Mouse (Mus musculus) liver, embryonic 13.5 days (tissue): ENCODE measurements around the gene C87436. TPM values are rescaled to one million over a fixed set of nuclear protein-coding genes. Genes with fewer than 3 reads are reported as not detected.
"Not testable (repeated sequence)": the region's sequence is repeated elsewhere in the genome, so short reads cannot be mapped to it uniquely, and the experiment has no call there.

ENCODE experiments used
- ATAC-seq: fragments of 200-750 bp; cut with Nextera tagmentation; 2 replicates; pipeline ENCODE4 v1.8.0; 2017; ENCODE audit warnings: low read depth, mild to moderate bottlenecking, moderate number of reproducible peaks, moderate library complexity
- DNase-seq: peaks from one replicate; pipeline ENCODE4 v3.0.0; 2022
- H3K27ac ChIP-seq: fragments of 300-500 bp; sonication (generic); 2 replicates; pipeline ENCODE4 v1.5.1; 2015; ENCODE audit warnings: moderate library complexity, mild to moderate bottlenecking, inconsistent platforms
- H3K27me3 ChIP-seq: fragments of 300-500 bp; sonication (generic); 2 replicates; pipeline ENCODE4 v1.6.1; 2015; ENCODE audit warnings: mild to moderate bottlenecking, inconsistent platforms
- H3K36me3 ChIP-seq: fragments of 300-500 bp; sonication (generic); 2 replicates; pipeline ENCODE4 v1.6.1; 2015; ENCODE audit warnings: mild to moderate bottlenecking, inconsistent platforms
- H3K4me1 ChIP-seq: fragments of 300-500 bp; sonication (generic); replicated peaks from 2 replicates; pipeline ENCODE4 v1.6.1; 2015; ENCODE audit warnings: inconsistent platforms
- H3K4me2 ChIP-seq: fragments of 300-500 bp; sonication (generic); 2 replicates; pipeline ENCODE4 v1.6.1; 2015; ENCODE audit warnings: inconsistent platforms, mild to moderate bottlenecking, moderate library complexity
- H3K4me3 ChIP-seq: fragments of 300-500 bp; sonication (generic); replicated peaks from 2 replicates; pipeline ENCODE4 v1.5.1; 2015; ENCODE audit warnings: mild to moderate bottlenecking, inconsistent platforms
- H3K9ac ChIP-seq: fragments of 300-500 bp; sonication (generic); 2 replicates; pipeline ENCODE4 v1.6.1; 2015; ENCODE audit warnings: mild to moderate bottlenecking, inconsistent platforms
- H3K9me3 ChIP-seq: fragments of 300-500 bp; sonication (generic); replicated peaks from 2 replicates; pipeline ENCODE4 v1.6.1; 2016; ENCODE audit warnings: inconsistent platforms
- WGBS: fragments of 180-500 bp; shearing (Covaris S2); methylation state at CpG from one replicate; pipeline ENCODE4 v1.1.7; 2015; ENCODE audit not compliant: insufficient replicate concordance; 5-methylcytosine and 5-hydroxymethylcytosine counted together
- polyA plus RNA-seq: library from polyadenylated mRNA; unstranded; fragments of >200 nt; fragmentation: Nextera tagmentation; extraction: Ambion mirVana; gene quantifications from 2 replicates; pipeline ENCODE4 v1.2.1, GENCODE M21; 2015

Gene C87436
- polyA plus RNA-seq, 1 experiment from 2014 or later = 12.4 TPM

DNA sequence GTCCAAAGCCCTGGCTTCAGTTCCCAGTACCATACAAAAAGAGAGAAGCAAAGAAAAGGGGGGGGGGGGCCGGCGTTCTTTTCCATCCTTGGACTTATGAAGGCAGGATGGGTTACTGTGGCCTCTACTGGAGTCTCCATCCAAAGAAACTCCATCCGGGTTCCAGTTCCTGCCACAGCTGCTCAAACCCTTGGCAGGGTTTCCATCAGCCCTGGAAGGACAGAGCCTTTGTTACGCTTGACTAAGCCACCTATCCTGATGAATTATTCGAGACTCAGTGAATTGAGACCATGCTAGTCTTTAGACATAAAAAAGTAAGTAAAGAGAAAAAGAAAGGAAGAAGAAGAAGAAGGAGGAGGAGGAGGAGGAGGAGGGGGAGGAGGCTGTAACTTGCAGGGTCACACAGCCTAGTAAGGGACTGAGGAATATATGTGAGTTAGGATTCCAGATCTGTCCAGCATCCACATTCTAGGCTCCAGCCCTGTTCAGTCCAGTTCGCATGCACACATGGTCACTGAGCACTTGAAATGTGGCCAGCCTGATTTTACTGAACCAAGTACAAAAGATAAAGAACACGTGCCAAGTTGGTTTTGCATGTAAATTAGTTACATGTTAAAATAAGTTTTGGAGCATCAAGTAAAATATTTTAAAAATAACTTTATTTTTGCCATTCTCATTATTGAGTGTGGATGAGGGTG, 47.9 kb downstream of the C87436 start:
- Histone ChIP-seq H3K36me3 (no peaks in the 10 kb centered on the region), H3K27me3 (no peaks in the 10 kb centered on the region), H3K4me2 (no peak overlapping the region), H3K9me3 (no peaks in the 10 kb centered on the region), H3K4me3 (no peak overlapping the region), H3K4me1 (peaks cover 25% of the 10 kb centered on the region), H3K27ac (no peak overlapping the region), H3K9ac (no peak overlapping the region)
- WGBS = 74% methylated on average over 7 of the region's 7 CpGs
- ATAC-seq (no peak), DNase-seq (no peak)

DNA sequence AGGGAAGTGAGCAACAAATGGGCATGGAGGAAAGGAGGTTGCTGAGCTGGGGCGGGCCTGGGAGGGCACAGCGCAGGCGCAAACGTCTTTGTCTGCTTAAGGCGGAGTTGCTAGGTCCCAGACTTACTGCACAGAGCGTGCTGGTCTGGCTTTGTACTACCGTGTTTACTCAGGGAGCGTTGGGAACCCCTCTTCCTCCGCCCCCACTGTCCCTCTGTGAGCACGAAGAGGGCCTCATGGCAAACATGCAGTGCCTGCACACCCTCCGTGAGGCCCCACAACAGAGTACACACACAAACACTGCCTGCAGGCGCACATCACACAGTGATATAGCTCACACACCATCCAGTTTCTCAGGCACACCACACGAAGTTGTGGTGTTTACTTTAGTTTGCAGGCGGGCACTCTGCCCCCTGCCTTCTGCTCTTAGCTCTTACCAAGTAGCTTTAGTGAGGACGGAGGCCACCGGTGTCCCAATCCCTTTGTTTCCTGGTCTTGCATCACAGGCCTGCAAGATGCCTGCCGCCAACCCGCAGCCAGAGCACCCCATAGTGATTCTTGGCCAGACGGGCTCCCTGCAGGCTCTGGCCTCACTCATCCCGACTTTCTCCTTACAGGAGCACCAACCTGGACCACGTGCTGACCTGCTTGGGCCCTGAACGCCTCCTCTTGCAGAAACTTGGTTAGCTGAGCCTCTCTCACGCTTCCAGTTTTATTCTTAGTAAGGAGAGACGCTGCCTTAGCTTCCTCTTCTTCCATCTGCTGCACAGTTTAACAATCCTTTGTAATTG, 49.4 kb downstream of the C87436 start:
- peaks cover 18% of the 10 kb centered on the region for H3K4me1 ChIP-seq
- H3K4me3 ChIP-seq = peak overlapping the region; percentile 8
- H3K27ac ChIP-seq = peak overlapping the region; percentile 77
- DNase-seq (peak; percentile 59), ATAC-seq (peak; percentile 88)
- peak overlapping the region; percentile 41 for H3K9ac ChIP-seq
- peak overlapping the region; percentile 49 for H3K4me2 ChIP-seq
- H3K27me3 ChIP-seq = no peaks in the 10 kb centered on the region
- WGBS = 10% methylated on average over 24 of the region's 24 CpGs
- H3K36me3 ChIP-seq = no peaks in the 10 kb centered on the region
- H3K9me3 ChIP-seq = no peaks in the 10 kb centered on the region

DNA sequence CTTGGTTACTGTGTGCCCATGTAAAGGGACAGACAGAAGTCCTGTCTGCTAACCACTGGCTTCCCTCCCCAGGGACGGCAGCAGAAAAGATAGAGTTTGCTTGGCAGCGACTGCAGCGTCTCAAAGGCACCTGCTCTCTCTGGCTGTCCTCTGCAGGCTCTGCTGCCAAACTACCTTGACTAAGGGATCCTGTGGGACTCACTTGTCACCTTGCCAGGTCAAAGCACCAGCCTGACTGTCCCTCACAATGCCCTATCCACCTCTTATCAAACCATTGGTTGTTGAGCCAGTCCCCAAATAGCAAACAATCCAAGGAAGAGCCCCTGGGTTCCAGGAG, 49.9 kb downstream of the C87436 start:
- no peak for DNase-seq
- H3K4me1 ChIP-seq = peaks cover 18% of the 10 kb centered on the region
- H3K4me2 ChIP-seq = peak overlapping the region; percentile 49
- no peaks in the 10 kb centered on the region for H3K36me3 ChIP-seq
- no peak for ATAC-seq
- no peaks in the 10 kb centered on the region for H3K9me3 ChIP-seq
- H3K27ac ChIP-seq = peak overlapping the region; percentile 77
- H3K9ac ChIP-seq = peak overlapping the region; percentile 41
- H3K4me3 ChIP-seq = no peak overlapping the region; the same call in 1 of the 2 replicates
- WGBS = 34% methylated on average over 3 of the region's 3 CpGs
- no peaks in the 10 kb centered on the region for H3K27me3 ChIP-seq

DNA sequence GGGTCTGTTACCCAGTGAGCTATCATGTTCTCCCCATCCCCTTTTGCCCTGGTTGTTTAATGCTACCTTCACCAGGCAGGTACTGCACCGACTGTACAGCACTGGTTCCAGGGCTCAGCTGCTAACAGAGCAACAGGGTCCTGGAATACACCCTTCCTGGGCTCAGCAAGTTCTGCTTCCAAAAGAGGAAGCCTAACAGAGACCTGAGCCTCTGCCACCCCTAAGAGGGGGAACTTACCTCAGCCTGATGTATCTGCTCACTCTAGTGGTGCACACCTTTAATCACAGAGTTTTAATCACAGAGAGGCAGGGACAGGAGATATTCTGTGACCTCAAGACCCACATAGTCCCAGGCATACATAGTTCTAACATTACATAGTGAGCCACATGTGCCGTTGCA, 51.8 kb downstream of the C87436 start:
- Histone ChIP-seq H3K27ac (no peak overlapping the region), H3K4me1 (peaks cover 29% of the 10 kb centered on the region), H3K27me3 (no peaks in the 10 kb centered on the region), H3K9ac (no peak overlapping the region), H3K9me3 (no peaks in the 10 kb centered on the region), H3K4me3 (no peak overlapping the region), H3K36me3 (no peaks in the 10 kb centered on the region), H3K4me2 (no peak overlapping the region)
- no peak for DNase-seq
- ATAC-seq = no peak
- WGBS = 78% methylated on average over 2 of the region's 2 CpGs

DNA sequence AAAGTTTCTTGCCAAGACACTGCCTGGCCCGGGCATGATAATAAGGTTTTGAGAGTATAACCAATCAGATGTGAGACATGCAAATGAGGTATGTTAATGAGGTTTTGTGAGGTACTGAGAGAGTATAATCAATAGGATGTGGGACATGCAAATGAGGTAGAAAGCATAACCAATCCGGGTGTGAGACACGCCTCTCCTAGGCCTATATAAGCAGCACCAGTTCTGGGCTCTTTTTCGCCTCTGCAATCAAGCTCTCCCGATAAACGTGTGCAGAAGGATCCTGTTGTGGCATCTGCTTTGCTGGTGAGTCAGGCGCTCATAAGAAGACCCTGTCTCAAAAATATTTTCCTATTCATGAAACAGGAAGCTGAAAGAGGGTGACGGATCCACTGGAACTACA, 52.2 kb downstream of the C87436 start:
- H3K9me3 ChIP-seq, H3K9ac ChIP-seq, H3K27me3 ChIP-seq, H3K4me2 ChIP-seq, H3K27ac ChIP-seq, H3K4me3 ChIP-seq, H3K36me3 ChIP-seq, DNase-seq, ATAC-seq: not testable (repeated sequence)
- WGBS = 87% methylated on average over 8 of the region's 8 CpGs
- H3K4me1 ChIP-seq = peaks cover 30% of the 10 kb centered on the region

DNA sequence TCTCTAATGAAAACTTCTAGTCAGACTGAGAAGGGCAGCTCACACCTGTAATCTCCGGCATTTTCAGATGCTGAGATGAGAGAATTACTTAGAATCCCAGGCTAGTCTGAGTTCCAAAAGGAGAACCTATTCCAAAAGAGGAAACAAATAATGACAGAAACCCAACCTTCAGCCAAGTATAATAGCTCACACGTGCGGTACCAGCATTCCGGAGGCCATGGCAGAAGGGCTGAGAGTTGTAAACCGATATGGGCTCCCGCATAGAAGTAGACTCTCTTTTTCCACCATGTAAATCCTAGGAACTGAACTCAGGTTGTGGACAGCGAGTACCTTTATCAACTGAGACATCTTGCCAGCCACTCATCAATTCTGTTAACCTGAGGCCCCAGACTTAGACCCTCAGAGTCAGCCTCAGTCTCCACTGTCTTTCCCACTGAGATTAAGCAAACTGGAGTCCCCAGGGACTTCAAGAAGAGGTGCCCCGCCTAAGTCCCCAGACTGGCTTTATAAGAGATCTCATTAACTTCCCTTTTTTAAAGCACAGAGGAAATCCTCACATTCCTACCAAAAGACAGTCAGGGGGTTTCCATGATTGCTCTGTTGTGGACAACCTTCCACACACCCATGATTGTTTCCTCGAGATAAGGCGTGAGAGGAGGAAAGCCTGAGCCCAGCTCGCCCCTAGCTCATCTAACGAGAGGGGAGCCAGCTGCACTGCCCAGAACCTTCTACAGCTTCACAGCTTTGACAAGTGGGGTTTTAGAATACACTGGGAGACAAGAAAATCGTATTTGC, 55.5 kb downstream of the C87436 start:
- H3K9ac ChIP-seq = no peak overlapping the region
- no peaks in the 10 kb centered on the region for H3K27me3 ChIP-seq
- DNase-seq = no peak
- WGBS = 19% methylated on average over 13 of the region's 13 CpGs
- no peaks in the 10 kb centered on the region for H3K36me3 ChIP-seq
- ATAC-seq = no peak
- H3K4me1 ChIP-seq = peaks cover 21% of the 10 kb centered on the region
- no peaks in the 10 kb centered on the region for H3K9me3 ChIP-seq
- H3K27ac ChIP-seq = peak overlapping the region; percentile 8; the same call in 1 of the 2 replicates
- H3K4me2 ChIP-seq = no peak overlapping the region
- no peak overlapping the region for H3K4me3 ChIP-seq

DNA sequence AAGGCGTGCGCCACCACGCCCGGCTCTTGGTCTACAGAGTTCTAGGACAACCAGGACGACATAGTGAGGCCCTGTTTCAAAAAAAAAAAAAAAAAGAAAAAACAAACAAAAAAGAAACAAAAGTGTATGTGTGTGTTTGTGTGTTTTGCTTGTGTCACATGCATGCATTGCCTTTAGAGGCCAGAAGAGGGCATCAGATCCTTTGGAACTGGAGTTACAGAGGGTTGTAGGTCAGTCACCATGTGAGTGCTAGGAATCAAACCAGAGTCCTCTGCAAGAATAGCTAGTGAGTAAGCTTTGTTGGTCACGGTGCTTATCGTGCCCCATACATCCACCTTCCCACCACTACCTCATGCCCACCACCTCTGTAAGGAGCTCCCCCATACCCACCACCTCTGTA, 56.6 kb downstream of the C87436 start:
- Histone ChIP-seq H3K4me3 (no peak overlapping the region), H3K4me2 (no peak overlapping the region), H3K27ac (no peak overlapping the region), H3K9me3 (no peaks in the 10 kb centered on the region), H3K27me3 (no peaks in the 10 kb centered on the region), H3K9ac (no peak overlapping the region), H3K4me1 (peaks cover 32% of the 10 kb centered on the region), H3K36me3 (no peaks in the 10 kb centered on the region)
- WGBS = 83% methylated on average over 7 of the region's 7 CpGs
- ATAC-seq (no peak), DNase-seq (no peak)

DNA sequence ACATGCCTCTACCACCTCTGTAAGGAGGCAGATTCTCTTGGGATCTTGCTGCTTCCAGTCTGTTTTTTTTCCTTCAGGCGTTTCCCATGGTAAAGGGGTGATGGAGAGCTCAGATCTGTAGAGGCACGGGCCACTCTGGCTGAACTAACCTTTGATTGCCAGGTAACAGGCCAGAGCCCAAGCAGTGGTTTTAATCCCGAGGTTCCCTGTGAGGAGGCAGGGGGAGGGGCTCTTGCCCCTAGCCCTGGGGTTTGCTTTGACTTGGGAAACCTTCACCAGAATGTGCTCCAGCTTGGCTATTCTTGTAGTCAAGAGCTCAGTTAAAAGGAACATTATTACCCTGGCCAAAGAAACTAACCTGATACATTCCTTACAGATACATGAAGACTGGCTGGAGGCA, 57.5 kb downstream of the C87436 start:
- Histone ChIP-seq H3K4me1 (peaks cover 34% of the 10 kb centered on the region), H3K36me3 (no peaks in the 10 kb centered on the region), H3K4me3 (no peak overlapping the region), H3K27me3 (no peaks in the 10 kb centered on the region), H3K9ac (no peak overlapping the region), H3K27ac (no peak overlapping the region), H3K4me2 (no peak overlapping the region), H3K9me3 (no peaks in the 10 kb centered on the region)
- 68% methylated on average over 3 of the region's 3 CpGs for WGBS
- DNase-seq (no peak), ATAC-seq (no peak)

DNA sequence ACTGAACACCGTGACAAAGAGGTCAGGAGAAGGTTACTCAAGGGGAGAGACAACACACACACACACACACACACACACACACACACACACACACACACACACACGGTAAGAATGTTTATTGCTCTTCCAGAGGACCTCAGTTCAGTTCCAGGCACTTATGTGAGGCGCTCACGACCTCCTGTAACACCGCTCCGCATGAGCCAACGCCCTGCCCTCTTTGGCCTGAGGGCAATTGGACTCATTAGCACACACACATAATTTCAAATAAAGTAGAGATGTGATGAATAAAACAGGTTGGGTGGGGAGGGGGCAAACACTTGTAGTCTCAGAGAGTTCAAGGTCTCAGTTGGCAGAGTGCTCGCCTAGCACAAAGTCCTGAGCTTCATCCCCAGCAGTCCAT, 58.0 kb downstream of the C87436 start:
- no peaks in the 10 kb centered on the region for H3K27me3 ChIP-seq
- H3K4me3 ChIP-seq = no peak overlapping the region
- peak overlapping the region; percentile 63; the same call in 1 of the 2 replicates for H3K27ac ChIP-seq
- no peak overlapping the region for H3K9ac ChIP-seq
- WGBS = 78% methylated on average over 8 of the region's 8 CpGs
- DNase-seq = no peak
- no peaks in the 10 kb centered on the region for H3K9me3 ChIP-seq
- peaks cover 34% of the 10 kb centered on the region for H3K4me1 ChIP-seq
- peak overlapping the region; percentile 32 for H3K4me2 ChIP-seq
- ATAC-seq = no peak
- H3K36me3 ChIP-seq = no peaks in the 10 kb centered on the region

DNA sequence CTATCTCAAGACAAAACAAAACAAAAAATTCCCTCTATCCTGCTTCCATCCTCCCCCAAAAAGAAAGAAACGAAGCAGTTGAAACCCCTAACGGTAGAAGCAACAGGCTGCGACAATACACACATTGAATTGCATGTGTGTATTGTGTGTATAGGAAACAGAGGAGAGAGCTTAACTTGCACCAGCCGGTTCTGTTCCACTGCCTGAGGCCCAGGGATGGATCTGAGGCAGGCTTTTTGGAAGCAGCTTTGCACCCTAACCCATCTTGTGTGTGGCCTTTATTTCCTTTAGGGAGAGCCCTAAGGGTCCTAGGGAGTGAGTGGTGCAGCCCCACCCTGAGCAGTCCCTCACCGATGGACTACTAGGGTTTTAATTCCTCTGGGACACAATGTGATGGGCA, 58.4 kb downstream of the C87436 start:
- H3K9me3 ChIP-seq = no peaks in the 10 kb centered on the region
- 67% methylated on average over 5 of the region's 5 CpGs for WGBS
- H3K27ac ChIP-seq = peak overlapping the region; percentile 63
- DNase-seq (no peak), ATAC-seq (no peak; the same call in 1 of the 2 replicates)
- H3K4me2 ChIP-seq = peak overlapping the region; percentile 32
- H3K9ac ChIP-seq = peak overlapping the region; percentile 55; the same call in 1 of the 2 replicates
- H3K4me1 ChIP-seq = peaks cover 34% of the 10 kb centered on the region
- H3K36me3 ChIP-seq = no peaks in the 10 kb centered on the region
- H3K4me3 ChIP-seq = peak overlapping the region; percentile 38
- H3K27me3 ChIP-seq = no peaks in the 10 kb centered on the region
